Mouse (Mus musculus) hindbrain, embryonic 15.5 days (tissue): ENCODE results near the gene Khdc4. TPM values are rescaled to one million over a fixed set of nuclear protein-coding genes. Genes with fewer than 3 reads are reported as not detected.

Source experiments
- ATAC-seq: fragments of 200-750 bp; cut with Nextera tagmentation; 2 replicates; pipeline ENCODE4 v1.8.0; 2017; ENCODE audit warnings: low read depth, moderate number of reproducible peaks, moderate TSS enrichment; ENCODE audit not compliant: low FRiP score
- H3K27ac ChIP-seq: fragments of 300-500 bp; sonication (generic); replicated peaks from 2 replicates; pipeline ENCODE4 v1.5.1; 2015; ENCODE audit warnings: mild to moderate bottlenecking, inconsistent platforms
- H3K27me3 ChIP-seq: fragments of 300-500 bp; sonication (generic); 2 replicates; pipeline ENCODE4 v1.6.1; 2015; ENCODE audit warnings: control low read depth, inconsistent platforms
- H3K36me3 ChIP-seq: fragments of 300-500 bp; sonication (generic); 2 replicates; pipeline ENCODE4 v1.6.1; 2015; ENCODE audit warnings: control low read depth, inconsistent platforms
- H3K4me1 ChIP-seq: fragments of 300-500 bp; sonication (generic); replicated peaks from 2 replicates; pipeline ENCODE4 v1.6.1; 2015; ENCODE audit warnings: control low read depth, inconsistent platforms
- H3K4me2 ChIP-seq: fragments of 300-500 bp; sonication (generic); 2 replicates; pipeline ENCODE4 v1.6.1; 2015; ENCODE audit warnings: moderate library complexity, mild to moderate bottlenecking, inconsistent platforms
- H3K4me3 ChIP-seq: fragments of 300-500 bp; sonication (generic); 2 replicates; pipeline ENCODE4 v1.5.1; 2015; ENCODE audit warnings: mild to moderate bottlenecking, inconsistent platforms
- H3K9ac ChIP-seq: fragments of 300-500 bp; sonication (generic); 2 replicates; pipeline ENCODE4 v1.6.1; 2015; ENCODE audit warnings: inconsistent platforms
- H3K9me3 ChIP-seq: fragments of 300-500 bp; sonication (generic); 2 replicates; pipeline ENCODE4 v1.6.1; 2016; ENCODE audit warnings: control low read depth, inconsistent platforms
- WGBS: fragments of 180-500 bp; shearing (Covaris S2); methylation state at CpG from one replicate; pipeline ENCODE4 v1.1.7; 2015; 5-methylcytosine and 5-hydroxymethylcytosine counted together
- polyA plus RNA-seq: library from polyadenylated mRNA; unstranded; fragments of >200 nt; fragmentation: Nextera tagmentation; extraction: Ambion mirVana; gene quantifications from 2 replicates; pipeline ENCODE4 v1.2.1, GENCODE M21; 2015

The Khdc4 gene
- polyA plus RNA-seq, 1 experiment from 2014 or later, result 88.5 TPM

- no peak overlapping the region for H3K27ac ChIP-seq
Observed at GRCm38 (mm10) chr3:88649186-88649585, 36.4 kb upstream of the Khdc4 start.

DNA sequence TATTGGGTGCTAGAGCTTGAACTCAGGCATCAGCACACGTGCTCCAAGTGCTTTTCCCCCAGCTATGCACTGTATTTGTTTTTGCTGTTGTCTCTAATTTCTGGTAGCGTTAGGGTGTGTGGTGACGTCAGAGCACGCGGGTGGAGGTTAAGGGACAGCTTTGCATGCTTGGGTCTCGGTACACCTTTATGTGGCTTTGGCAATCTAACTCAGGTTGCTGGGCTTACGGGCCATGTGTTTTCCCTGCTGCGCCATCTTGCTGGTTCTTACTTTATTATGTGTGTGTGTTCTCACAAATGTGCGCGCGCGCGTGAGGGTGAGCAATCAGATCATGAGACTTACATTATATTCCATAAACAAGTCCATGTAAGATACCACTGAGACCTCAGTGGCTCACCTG lies 35.6 kb upstream of the Khdc4 start:
- H3K27me3 ChIP-seq, result no peaks in the 10 kb centered on the region
- no peak overlapping the region for H3K27ac ChIP-seq
- H3K9me3 ChIP-seq, result no peaks in the 10 kb centered on the region
- ATAC-seq, result no peak
- H3K9ac ChIP-seq, result no peak overlapping the region
- no peak overlapping the region for H3K4me2 ChIP-seq
- H3K4me3 ChIP-seq, result no peak overlapping the region
- peaks cover 35% of the 10 kb centered on the region for H3K36me3 ChIP-seq
- 95% methylated on average over 13 of the region's 13 CpGs for WGBS
- no peaks in the 10 kb centered on the region for H3K4me1 ChIP-seq

More at GRCm38 (mm10) chr3:88649186-88649585, 36.4 kb upstream of the Khdc4 start:
- no peak overlapping the region for H3K9ac ChIP-seq
- ATAC-seq, result no peak
- H3K27me3 ChIP-seq, result no peaks in the 10 kb centered on the region
- peaks cover 43% of the 10 kb centered on the region for H3K36me3 ChIP-seq
- H3K4me1 ChIP-seq, result no peaks in the 10 kb centered on the region
- no peak overlapping the region for H3K4me3 ChIP-seq
- no peaks in the 10 kb centered on the region for H3K9me3 ChIP-seq
- WGBS, result 77% methylated on average over 10 of the region's 10 CpGs
- H3K4me2 ChIP-seq, result no peak overlapping the region

DNA sequence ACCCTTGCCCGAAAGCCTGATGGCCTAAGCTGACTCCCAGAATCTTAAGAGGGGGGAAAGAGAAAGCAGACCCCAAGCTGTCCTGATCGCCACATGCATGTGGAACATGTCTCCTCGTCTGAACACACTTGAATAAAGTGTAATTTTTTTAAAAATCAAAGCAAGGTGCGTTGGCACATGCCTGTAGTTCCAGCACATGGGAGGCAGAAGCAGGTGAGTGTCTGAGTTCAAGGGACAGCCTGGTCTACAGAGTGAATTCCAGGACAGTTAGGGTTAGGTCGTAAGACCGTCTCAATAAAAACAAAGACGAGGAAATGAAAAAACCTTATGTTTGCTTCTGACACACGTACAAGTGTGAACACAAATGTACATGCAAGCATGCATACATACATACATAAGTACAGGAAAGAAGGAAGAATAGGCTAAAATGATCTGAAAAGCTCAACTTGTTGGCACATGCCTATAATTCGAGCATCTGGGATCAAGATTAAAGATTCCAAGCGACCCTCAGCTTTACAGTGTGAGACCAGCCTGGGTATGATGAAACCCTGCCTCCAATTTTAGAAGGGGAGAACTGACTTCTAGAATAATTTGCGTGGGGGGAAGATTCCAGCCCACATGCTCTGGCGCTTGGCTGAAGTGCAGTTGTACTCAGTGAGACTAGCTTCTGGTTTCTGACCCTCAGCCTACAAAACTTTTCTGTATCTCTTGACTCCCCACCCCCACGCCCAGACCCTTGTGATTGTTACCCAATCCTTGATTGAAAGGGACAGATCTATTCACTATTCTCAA lies 34.7 kb upstream of the Khdc4 start:
- Histone ChIP-seq H3K4me1 (no peaks in the 10 kb centered on the region), H3K27me3 (no peaks in the 10 kb centered on the region), H3K9me3 (no peaks in the 10 kb centered on the region), H3K4me2 (no peak overlapping the region), H3K27ac (no peak overlapping the region), H3K4me3 (no peak overlapping the region), H3K36me3 (peaks cover 28% of the 10 kb centered on the region), H3K9ac (no peak overlapping the region)
- 82% methylated on average over 13 of the region's 13 CpGs for WGBS
- ATAC-seq, result no peak

- ATAC-seq, result no peak
- WGBS, result 79% methylated on average over 18 of the region's 18 CpGs
- Histone ChIP-seq H3K27me3 (no peaks in the 10 kb centered on the region), H3K36me3 (peaks cover 17% of the 10 kb centered on the region), H3K9me3 (no peaks in the 10 kb centered on the region), H3K4me3 (no peak overlapping the region), H3K4me1 (no peaks in the 10 kb centered on the region), H3K27ac (no peak overlapping the region), H3K9ac (no peak overlapping the region), H3K4me2 (no peak overlapping the region)
Observed at GRCm38 (mm10) chr3:88651669-88652618, 33.7 kb upstream of the Khdc4 start.

DNA sequence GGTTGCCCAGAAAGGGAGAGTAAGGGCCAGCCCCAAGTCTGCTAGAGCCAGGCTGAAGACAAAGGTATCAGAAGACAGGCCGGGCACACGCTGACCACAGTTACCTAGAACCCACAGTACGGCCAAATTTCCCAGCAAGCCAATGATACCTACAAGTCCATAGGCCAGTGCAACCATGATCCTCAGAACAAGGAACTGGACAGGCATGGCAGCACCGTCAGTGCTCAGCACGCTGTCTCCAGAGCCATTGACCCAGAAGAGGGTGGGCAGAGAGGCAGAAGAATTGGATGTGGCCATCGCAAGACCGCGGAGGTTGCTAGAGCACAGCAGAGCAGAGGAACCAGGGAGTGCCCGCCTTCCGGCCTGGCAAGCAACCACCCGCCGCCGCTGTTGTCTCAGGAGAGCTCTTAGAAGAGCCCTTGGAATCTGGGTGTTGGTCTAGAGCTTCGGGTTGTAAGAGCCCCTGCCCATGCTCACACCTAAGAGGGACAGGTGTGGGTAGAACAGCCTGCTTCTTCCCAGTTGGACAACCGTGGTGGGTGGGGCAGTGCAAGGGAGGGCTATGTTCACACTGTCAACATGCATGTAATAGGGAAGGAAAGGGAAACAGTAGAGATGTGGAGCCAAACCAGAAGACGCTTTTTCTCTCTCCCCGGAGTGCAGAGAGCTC lies 32.6 kb upstream of the Khdc4 start, which contains the start of gene Rxfp4:
Gene Rxfp4 (minus strand): TSS at position 297 of the 670 bp plus-strand sequence.
- no peak for ATAC-seq
- H3K4me2 ChIP-seq, result no peak within 1 kb of the TSS
- H3K9ac ChIP-seq, result no peak within 1 kb of the TSS
- no peak within 1 kb of the TSS for H3K4me3 ChIP-seq
- no peaks in the 10 kb centered on the region for H3K4me1 ChIP-seq
- H3K36me3 ChIP-seq, result 0 out of 2 replicates have a peak, but pooled peaks cover 7% of the 10 kb centered on the region
- H3K27ac ChIP-seq, result no peak within 1 kb of the TSS
- WGBS, result 87% methylated on average over 17 of the region's 17 CpGs
- H3K27me3 ChIP-seq, result no peaks in the 10 kb centered on the region
- H3K9me3 ChIP-seq, result no peaks in the 10 kb centered on the region

GRCm38 (mm10) chr3:88653516-88654370 lies 31.9 kb upstream of the Khdc4 start:
- Histone ChIP-seq H3K4me1 (no peaks in the 10 kb centered on the region), H3K4me2 (no peak overlapping the region), H3K9me3 (no peaks in the 10 kb centered on the region), H3K27ac (no peak overlapping the region), H3K9ac (no peak overlapping the region), H3K4me3 (no peak overlapping the region), H3K36me3 (no peaks in the 10 kb centered on the region), H3K27me3 (no peaks in the 10 kb centered on the region)
- no peak for ATAC-seq
- 85% methylated on average over 6 of the region's 6 CpGs for WGBS

- WGBS, result 76% methylated on average over 4 of the region's 4 CpGs
Observed at GRCm38 (mm10) chr3:88654621-88655020, 31.0 kb upstream of the Khdc4 start.

GRCm38 (mm10) chr3:88655619-88656018 lies 30.0 kb upstream of the Khdc4 start:
- Histone ChIP-seq H3K9me3 (no peaks in the 10 kb centered on the region), H3K4me2 (no peak overlapping the region), H3K9ac (no peak overlapping the region), H3K4me3 (no peak overlapping the region), H3K27ac (no peak overlapping the region), H3K36me3 (no peaks in the 10 kb centered on the region), H3K4me1 (no peaks in the 10 kb centered on the region), H3K27me3 (no peaks in the 10 kb centered on the region)
- 82% methylated on average over 8 of the region's 8 CpGs for WGBS
- no peak for ATAC-seq

More at GRCm38 (mm10) chr3:88654621-88655020, 31.0 kb upstream of the Khdc4 start:
- H3K4me1 ChIP-seq, result no peaks in the 10 kb centered on the region
- no peak overlapping the region for H3K27ac ChIP-seq
- H3K9ac ChIP-seq, result no peak overlapping the region
- ATAC-seq, result no peak
- H3K27me3 ChIP-seq, result no peaks in the 10 kb centered on the region
- no peaks in the 10 kb centered on the region for H3K36me3 ChIP-seq
- H3K4me2 ChIP-seq, result no peak overlapping the region
- no peaks in the 10 kb centered on the region for H3K9me3 ChIP-seq
- H3K4me3 ChIP-seq, result no peak overlapping the region

GRCm38 (mm10) chr3:88658441-88659127 lies 27.0 kb upstream of the Khdc4 start:
- no peak overlapping the region for H3K9ac ChIP-seq
- no peak for ATAC-seq
- H3K27me3 ChIP-seq, result no peaks in the 10 kb centered on the region
- H3K36me3 ChIP-seq, result no peaks in the 10 kb centered on the region
- no peaks in the 10 kb centered on the region for H3K4me1 ChIP-seq
- no peak overlapping the region for H3K27ac ChIP-seq
- no peak overlapping the region for H3K4me2 ChIP-seq
- no peak overlapping the region for H3K4me3 ChIP-seq
- WGBS, result 78% methylated on average over 5 of the region's 5 CpGs
- no peaks in the 10 kb centered on the region for H3K9me3 ChIP-seq

DNA sequence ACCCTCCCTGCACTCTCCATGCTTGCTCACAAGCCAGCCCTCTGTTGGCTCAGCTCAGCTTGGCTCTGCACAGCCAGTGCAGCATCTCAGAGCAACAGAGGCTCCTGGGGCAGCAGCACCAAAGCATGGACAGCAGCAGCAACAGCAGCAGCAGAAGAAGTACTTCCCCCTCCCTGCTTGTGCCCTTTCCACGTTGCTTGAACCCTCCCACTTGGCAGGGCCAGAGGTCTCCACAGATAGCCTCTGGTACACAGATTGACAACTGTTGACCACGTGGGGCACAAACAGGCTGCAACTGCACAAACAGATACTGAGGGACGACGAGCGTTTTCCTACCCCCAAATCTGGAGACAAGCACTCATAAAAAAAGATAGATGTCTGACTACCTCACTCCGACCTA lies 25.8 kb upstream of the Khdc4 start:
- Histone ChIP-seq H3K4me1 (no peaks in the 10 kb centered on the region), H3K9ac (no peak overlapping the region), H3K9me3 (no peaks in the 10 kb centered on the region), H3K36me3 (no peaks in the 10 kb centered on the region), H3K4me2 (no peak overlapping the region), H3K4me3 (no peak overlapping the region), H3K27ac (no peak overlapping the region), H3K27me3 (no peaks in the 10 kb centered on the region)
- WGBS, result 56% methylated on average over 6 of the region's 6 CpGs
- no peak for ATAC-seq

DNA sequence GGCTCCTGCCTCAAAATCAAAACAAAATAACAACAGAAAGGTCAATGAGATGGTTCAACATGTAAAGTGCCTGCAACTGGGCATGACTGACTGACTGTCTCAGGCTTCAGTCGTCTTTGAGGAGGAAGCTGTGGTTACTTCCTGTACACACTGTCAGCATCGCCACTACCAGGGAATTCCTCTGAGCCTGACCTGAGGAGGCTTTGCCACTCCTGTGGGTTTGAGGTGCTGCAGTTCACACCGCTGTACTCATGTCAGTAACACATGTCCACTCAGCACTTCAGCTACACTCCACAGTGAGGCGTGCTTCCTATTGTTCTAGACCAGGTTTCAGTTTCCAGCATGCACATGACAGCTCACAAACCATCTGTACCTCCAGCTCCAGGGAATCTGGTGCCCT lies 21.5 kb upstream of the Khdc4 start:
- Histone ChIP-seq H3K4me3 (no peak overlapping the region), H3K36me3 (no peaks in the 10 kb centered on the region), H3K27me3 (no peaks in the 10 kb centered on the region), H3K4me2 (no peak overlapping the region), H3K4me1 (no peaks in the 10 kb centered on the region), H3K27ac (no peak overlapping the region), H3K9ac (no peak overlapping the region), H3K9me3 (no peaks in the 10 kb centered on the region)
- 88% methylated on average over 4 of the region's 4 CpGs for WGBS
- no peak for ATAC-seq
